23 mouse cellular contexts compared by ENCODE assay signal in the genomic region with DNA sequence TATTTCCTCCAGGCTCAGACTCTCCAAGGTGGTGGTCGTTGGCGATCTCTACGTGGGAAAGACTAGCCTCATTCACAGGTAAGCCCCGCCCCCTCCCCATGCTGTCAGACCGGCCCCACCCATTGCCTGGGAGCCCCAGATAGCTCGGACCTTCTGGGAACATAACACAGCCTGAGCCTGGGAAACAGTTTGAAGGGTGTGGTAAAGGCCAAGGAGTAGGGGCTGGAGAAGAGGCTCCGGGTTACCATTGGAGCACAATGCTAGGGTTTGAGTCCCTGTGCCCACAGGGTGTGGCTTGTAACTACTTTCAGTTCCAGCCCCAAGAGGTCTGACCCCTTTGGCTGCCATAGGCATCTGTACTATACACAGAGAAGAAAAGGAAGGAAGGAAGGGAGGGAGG. TPM values are rescaled to one million over a fixed set of nuclear protein-coding genes. Genes with fewer than 3 reads are reported as not detected.
DNase-seq lines count a peak whose midpoint lies in the region; ATAC-seq and TF ChIP-seq lines count a peak whose summit lies in the region.
"Had no signal": no experiment of that assay in that cellular context is flagged by ENCODE, and none has a peak within 500 bp of the region (broad histone marks: within the 10 kb centered on the region; RNA-seq: fewer than 3 reads in every experiment).

No protein-coding gene starts in this region.

- peak; percentile 30; the same call in 1 of the 2 replicates for ATAC-seq in heart, postnatal 0 days (ENCODE audit: insufficient read depth, low read depth)
- ATAC-seq in intestine, embryonic 15.5 days: peak; percentile 39
- ATAC-seq: Patski had no signal

- no peak overlapping the region for H3K4me3 ChIP-seq in heart, postnatal 0 days (ENCODE audit: low read depth, low read length)
- no peak overlapping the region for H3K4me3 ChIP-seq in intestine, embryonic 15.5 days (replicated peaks)
- H3K4me3 ChIP-seq in megakaryocyte, embryonic 14.5 days (replicated peaks): peak overlapping the region; percentile 33
- H3K4me3 ChIP-seq: heart, adult 2 months; hindbrain, embryonic 15.5 days; midbrain, embryonic 12.5 days; myocyte had no signal

- H3K9ac ChIP-seq in heart, postnatal 0 days (replicated peaks; ENCODE audit: low read depth, low read length): no peak overlapping the region
- no peak overlapping the region for H3K9ac ChIP-seq in intestine, embryonic 15.5 days
- H3K9ac ChIP-seq: hindbrain, embryonic 15.5 days; midbrain, embryonic 12.5 days had no signal

- DNase-seq in heart, postnatal 0 days (ENCODE audit: low spot score): no peak
- no peak for DNase-seq in heart, postnatal 14 days
- DNase-seq in ES-CJ7 (ENCODE audit: low read depth, low spot score): peak; percentile 38
- no peak for DNase-seq in spleen, adult 12 weeks (ENCODE audit: low spot score)
- no peak for DNase-seq in cerebellum, postnatal 4 days (ENCODE audit: low spot score in 2 of 2)
- no peak for DNase-seq in urinary bladder, postnatal 36 days (ENCODE audit: low spot score in 2 of 2)
- DNase-seq: B cell, adult 2 months; cerebellum, postnatal 14 days; heart, adult 2 months; kidney, adult 9 months; retina, postnatal 1 day; right cerebral cortex, postnatal 4 days had no signal

- no peak for TF ChIP-seq CTCF in heart, postnatal 0 days (IDR thresholded peaks at IDR 0.05; ENCODE audit: low read depth)

- no peaks in the 10 kb centered on the region for H3K36me3 ChIP-seq in heart, postnatal 0 days (replicated peaks; ENCODE audit: control insufficient read depth, insufficient read depth, low read length)
- peaks cover 3% of the 10 kb centered on the region; the same call in 1 of the 2 replicates for H3K36me3 ChIP-seq in intestine, embryonic 15.5 days
- peaks cover 53% of the 10 kb centered on the region for H3K36me3 ChIP-seq in megakaryocyte, embryonic 14.5 days (replicated peaks; ENCODE audit: low read length)
- H3K36me3 ChIP-seq: midbrain, embryonic 12.5 days had no signal

- H3K27me3 ChIP-seq in heart, postnatal 0 days (ENCODE audit: control insufficient read depth, insufficient read depth, low read length): 0 out of 2 replicates have a peak, but pooled peaks cover 4% of the 10 kb centered on the region
- no peaks in the 10 kb centered on the region for H3K27me3 ChIP-seq in intestine, embryonic 15.5 days (replicated peaks)
- peaks cover 42% of the 10 kb centered on the region for H3K27me3 ChIP-seq in megakaryocyte, embryonic 14.5 days (replicated peaks)
- H3K27me3 ChIP-seq: hindbrain, embryonic 15.5 days; midbrain, embryonic 12.5 days; Patski had no signal

- intact Hi-C loops in heart, postnatal 14 days (cut with DNase I): no loop called here

- no peak overlapping the region for H3K4me2 ChIP-seq in heart, postnatal 0 days (ENCODE audit: low read depth, low read length)
- H3K4me2 ChIP-seq in intestine, embryonic 15.5 days (replicated peaks): no peak overlapping the region
- H3K4me2 ChIP-seq: hindbrain, embryonic 15.5 days; midbrain, embryonic 12.5 days had no signal

- TF ChIP-seq EP300 in heart, postnatal 0 days (IDR thresholded peaks at IDR 0.05; ENCODE audit: low read depth): no peak

- no peaks in the 10 kb centered on the region for H3K4me1 ChIP-seq in heart, postnatal 0 days (ENCODE audit: control insufficient read depth, insufficient read depth)
- peaks cover 2% of the 10 kb centered on the region; the same call in 1 of the 2 replicates for H3K4me1 ChIP-seq in intestine, embryonic 15.5 days (replicated peaks)
- peaks cover 62% of the 10 kb centered on the region for H3K4me1 ChIP-seq in megakaryocyte, embryonic 14.5 days
- H3K4me1 ChIP-seq: hindbrain, embryonic 15.5 days had no signal

- no peak overlapping the region for H3K27ac ChIP-seq in heart, postnatal 0 days (ENCODE audit: low read depth)
- H3K27ac ChIP-seq in intestine, embryonic 15.5 days: no peak overlapping the region
- H3K27ac ChIP-seq: heart, adult 2 months; hindbrain, embryonic 15.5 days; midbrain, embryonic 12.5 days had no signal

- WGBS in heart, postnatal 0 days: 31% methylated on average over 7 of the region's 7 CpGs
- 29% methylated on average over 7 of the region's 7 CpGs for WGBS in intestine, embryonic 15.5 days

- no peaks in the 10 kb centered on the region for H3K9me3 ChIP-seq in heart, postnatal 0 days (replicated peaks; ENCODE audit: control insufficient read depth, low read length)
- H3K9me3 ChIP-seq in intestine, embryonic 15.5 days: no peaks in the 10 kb centered on the region
- H3K9me3 ChIP-seq in megakaryocyte, embryonic 14.5 days: peaks cover 3% of the 10 kb centered on the region; the same call in 1 of the 2 replicates
- H3K9me3 ChIP-seq: hindbrain, embryonic 15.5 days; midbrain, embryonic 12.5 days had no signal

RNA-seq across cellular contexts. Expression of a gene that starts 7.6 kb away (rescaled TPM):
- total RNA-seq in heart, postnatal 0 days (2014; rRNA removed; ENCODE audit: low replicate concordance): 1.4 and 3.6 TPM in 2 replicates
- 1.4 and 1.5 TPM in 2 replicates for polyA plus RNA-seq in heart, postnatal 0 days (2015; fragmentation: Nextera tagmentation; extraction: Ambion mirVana)
- 1 to 10 TPM in 1 of 2 experiments, under 1 TPM in 1; 0.80 to 1.2 TPM for total RNA-seq in heart, postnatal 14 days (2021)
- polyA plus RNA-seq in intestine, embryonic 15.5 days (2015; fragmentation: Nextera tagmentation; extraction: Ambion mirVana): 5.6 and 7.0 TPM in 2 replicates
- polyA plus RNA-seq in megakaryocyte, embryonic 14.5 days (2012; ENCODE audit: insufficient read depth, low replicate concordance): 0.85 and 5.4 TPM in 2 replicates

RNA-seq across cellular contexts. Expression of a gene that starts 12.1 kb away (rescaled TPM):
- 0.81 TPM in 1 of 2 replicates, not detected in the other for total RNA-seq in heart, postnatal 0 days (2014; rRNA removed; ENCODE audit: low replicate concordance)
- polyA plus RNA-seq in heart, postnatal 0 days (2015; fragmentation: Nextera tagmentation; extraction: Ambion mirVana): 0.47 TPM in 1 of 2 replicates, not detected in the other
- total RNA-seq in heart, postnatal 14 days (2021): not detected
- polyA plus RNA-seq in intestine, embryonic 15.5 days (2015; fragmentation: Nextera tagmentation; extraction: Ambion mirVana): not detected in 2 replicates
- not detected in 2 replicates for polyA plus RNA-seq in megakaryocyte, embryonic 14.5 days (2012; ENCODE audit: insufficient read depth, low replicate concordance)
- total RNA-seq: gastrocnemius, adult 8-10 months; heart, adult 2 months; heart, postnatal 25 days; neutrophil, adult 5-6 weeks had no signal
- polyA plus RNA-seq: large intestine, adult 2 months; limb, embryonic 14.5 days; midbrain, embryonic 12.5 days; myocyte; Patski had no signal

RNA-seq across cellular contexts. Expression of a gene that starts 15.9 kb away (rescaled TPM):
- total RNA-seq in heart, postnatal 0 days (2014; rRNA removed; ENCODE audit: low replicate concordance): 11.4 and 12.1 TPM in 2 replicates
- polyA plus RNA-seq in heart, postnatal 0 days (2015; fragmentation: Nextera tagmentation; extraction: Ambion mirVana): 9.3 and 10.2 TPM in 2 replicates
- total RNA-seq in heart, postnatal 14 days (2021): 10 to 100 TPM; 11.6 to 12.3 TPM
- 11.7 and 12.9 TPM in 2 replicates for polyA plus RNA-seq in intestine, embryonic 15.5 days (2015; fragmentation: Nextera tagmentation; extraction: Ambion mirVana)
- polyA plus RNA-seq in megakaryocyte, embryonic 14.5 days (2012; ENCODE audit: insufficient read depth, low replicate concordance): 20.8 and 30.9 TPM in 2 replicates
